Mouse (Mus musculus) right cerebral cortex, postnatal 14 days (tissue): ENCODE results near the gene Plekhg5.

Source experiments
- DNase-seq: peaks from one replicate; pipeline ENCODE4 v3.0.0; 2022

Plekhg5 gene

GRCm38 (mm10) chr4:152070494-152071396 lies 1.6 kb upstream of the Plekhg5 start:
- no peak for DNase-seq

- DNase-seq: no peak
These were observed 357 bp downstream of the Plekhg5 start for GRCm38 (mm10) chr4:152072655-152073054.

GRCm38 (mm10) chr4:152073715-152074114 lies 1.4 kb downstream of the Plekhg5 start:
- DNase-seq: no peak

DNA sequence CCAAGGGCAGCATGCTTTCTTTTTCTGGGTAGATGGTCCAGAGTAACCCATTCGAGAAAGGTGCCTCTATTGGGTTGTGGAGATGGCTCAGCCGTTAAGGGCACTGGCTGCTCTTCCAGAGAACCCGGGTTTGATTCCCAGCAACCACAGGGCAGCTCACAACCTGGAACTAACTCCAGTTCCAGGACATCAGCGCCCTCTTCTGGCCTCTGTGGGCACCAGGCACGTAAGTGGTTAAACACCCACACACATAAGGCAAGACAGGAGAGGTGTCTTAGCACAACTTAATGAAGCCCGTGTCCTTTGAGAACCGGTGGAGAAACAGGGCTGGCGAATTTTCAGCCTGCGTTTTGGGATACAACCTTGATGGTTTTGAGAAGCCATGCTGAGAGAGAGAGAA lies 2.2 kb downstream of the Plekhg5 start:
- no peak for DNase-seq

DNA sequence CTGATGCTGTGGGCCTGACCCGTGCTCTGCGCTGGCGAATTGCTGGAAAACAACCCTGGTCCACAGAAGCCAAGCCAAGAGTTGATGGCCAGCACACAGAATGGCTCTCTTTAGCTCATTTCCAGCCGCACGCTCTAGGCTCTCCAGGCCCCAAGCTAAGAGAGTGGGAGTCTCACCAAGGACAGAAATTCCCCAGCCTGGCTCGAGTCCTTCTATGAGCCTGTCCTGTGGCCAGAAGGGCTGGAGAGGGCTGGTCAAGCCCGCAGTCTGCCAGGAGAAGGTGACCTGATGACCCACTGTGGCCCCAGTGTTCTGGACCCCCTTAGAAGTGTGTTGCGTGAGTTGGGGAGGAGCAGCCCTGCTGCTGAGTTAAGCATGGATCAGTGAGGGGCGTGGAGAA lies 4.9 kb downstream of the Plekhg5 start:
- DNase-seq: no peak

DNA sequence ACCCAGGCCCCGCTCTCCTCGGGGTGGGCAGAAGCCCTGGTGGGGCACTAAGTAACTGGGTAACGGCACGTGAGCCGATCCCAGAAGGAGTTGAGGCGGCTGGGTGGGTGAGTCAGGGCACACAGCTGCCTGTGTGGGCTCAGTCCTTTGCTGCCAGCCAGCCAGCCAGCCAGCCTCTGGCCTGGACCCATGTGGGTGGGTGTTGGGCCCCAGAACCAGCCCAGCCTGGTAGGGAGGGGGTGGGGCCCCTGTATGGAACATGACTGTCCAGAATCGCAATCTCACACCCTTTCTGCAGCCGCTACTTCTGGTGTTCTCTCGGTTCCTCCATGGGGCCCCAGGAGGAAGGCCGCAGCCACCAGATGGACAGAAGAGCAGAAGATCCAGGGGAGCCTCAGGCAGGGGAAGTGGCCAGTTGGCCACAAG lies 5.8 kb downstream of the Plekhg5 start:
- DNase-seq: peak; percentile 44

GRCm38 (mm10) chr4:152079261-152079660 lies 7.0 kb downstream of the Plekhg5 start:
- DNase-seq: no peak

GRCm38 (mm10) chr4:152079931-152080330 lies 7.6 kb downstream of the Plekhg5 start:
- no peak for DNase-seq

DNA sequence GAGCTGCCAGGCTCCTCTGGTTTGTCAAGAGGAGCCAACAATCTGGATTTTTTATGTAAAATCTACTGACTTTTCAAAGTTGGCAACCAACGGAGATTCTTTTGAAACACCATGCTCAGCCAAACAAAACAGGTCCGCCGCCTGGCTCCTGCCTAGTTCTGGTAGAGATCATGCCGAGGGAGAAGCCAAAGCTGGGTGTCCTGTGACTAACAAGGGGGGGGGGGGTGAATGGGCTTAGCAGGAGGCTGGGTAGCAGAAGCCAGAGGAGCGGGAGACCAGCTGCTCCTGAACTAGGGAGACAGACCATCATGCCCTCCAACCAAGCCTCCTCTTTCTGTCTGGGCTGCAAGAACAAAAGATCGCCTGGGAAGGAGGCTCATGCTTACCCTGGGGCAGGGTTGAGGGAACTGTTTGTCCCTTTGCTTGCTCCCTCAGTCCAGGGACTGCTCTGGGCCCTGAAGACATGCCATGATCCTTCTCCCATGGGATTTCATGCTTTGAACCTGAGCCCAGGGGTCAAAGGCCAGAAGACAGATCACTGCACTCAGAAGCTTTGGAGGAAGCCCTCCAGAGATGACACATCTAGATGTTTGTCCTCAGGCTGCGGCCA lies 11.4 kb downstream of the Plekhg5 start:
- DNase-seq: no peak

DNA sequence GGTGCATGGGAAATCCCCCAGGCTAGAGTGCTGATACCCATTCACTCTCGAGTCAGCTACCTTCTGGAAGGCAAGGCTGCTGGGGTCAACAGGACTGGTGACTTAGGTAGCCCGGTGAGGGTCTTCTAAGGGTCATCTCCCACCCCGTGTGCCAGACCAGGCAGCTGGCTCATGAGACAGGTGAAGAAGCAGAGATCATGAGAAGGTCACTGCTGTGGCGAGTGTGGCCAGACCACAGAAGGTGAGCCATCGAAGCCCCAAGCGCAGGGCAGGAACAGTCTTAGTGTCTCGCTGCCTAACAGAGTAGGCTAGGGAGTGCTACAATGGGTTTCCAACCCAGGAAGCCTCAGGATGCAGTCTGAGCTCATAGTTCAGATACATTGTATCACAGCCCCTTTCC lies 12.3 kb downstream of the Plekhg5 start:
- DNase-seq: no peak

- peak; percentile 61 for DNase-seq
These were observed 14.4 kb downstream of the Plekhg5 start for GRCm38 (mm10) chr4:152086505-152087210.

DNA sequence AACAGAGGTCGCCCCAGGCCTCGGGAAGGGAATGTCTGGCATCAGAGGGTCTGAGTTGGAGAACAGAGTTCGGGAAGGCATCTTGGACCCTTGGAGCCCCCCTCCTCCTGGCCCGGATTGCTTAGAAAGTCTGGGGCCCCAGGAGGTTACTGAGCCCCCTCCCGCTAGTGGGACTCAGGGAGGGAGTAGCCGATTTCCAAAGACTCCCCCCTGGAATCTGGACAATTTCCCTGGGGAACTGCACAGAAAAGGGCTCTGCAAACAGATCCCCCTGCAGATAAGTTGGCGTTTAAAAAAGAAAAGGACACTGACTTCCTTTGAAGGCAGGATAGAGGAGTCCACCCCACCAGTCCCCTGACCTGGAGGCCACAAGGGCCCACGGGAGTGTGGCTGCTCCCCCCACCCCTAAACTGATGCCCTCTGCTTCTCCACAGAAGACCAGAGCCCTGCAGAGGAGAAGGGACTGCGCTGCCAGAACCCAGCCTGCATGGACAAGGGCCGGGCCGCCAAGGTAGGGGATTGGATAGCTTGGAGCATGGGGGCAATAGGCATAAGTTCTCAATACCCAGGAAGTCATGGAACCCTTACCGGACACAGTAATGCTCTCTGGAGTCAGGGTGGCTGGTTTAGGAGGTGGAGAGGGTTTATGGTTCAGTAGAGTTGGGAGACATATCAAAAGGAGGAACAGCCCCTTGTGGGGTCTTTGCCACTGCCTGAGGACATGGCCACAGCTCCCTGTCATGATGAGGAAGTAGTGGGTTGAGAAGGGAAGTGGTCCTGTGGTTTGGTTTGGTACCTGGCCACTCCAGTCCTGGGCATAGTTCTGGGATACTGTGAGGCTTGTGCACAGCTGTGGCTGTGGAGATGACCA lies 15.1 kb downstream of the Plekhg5 start:
- no peak for DNase-seq

DNA sequence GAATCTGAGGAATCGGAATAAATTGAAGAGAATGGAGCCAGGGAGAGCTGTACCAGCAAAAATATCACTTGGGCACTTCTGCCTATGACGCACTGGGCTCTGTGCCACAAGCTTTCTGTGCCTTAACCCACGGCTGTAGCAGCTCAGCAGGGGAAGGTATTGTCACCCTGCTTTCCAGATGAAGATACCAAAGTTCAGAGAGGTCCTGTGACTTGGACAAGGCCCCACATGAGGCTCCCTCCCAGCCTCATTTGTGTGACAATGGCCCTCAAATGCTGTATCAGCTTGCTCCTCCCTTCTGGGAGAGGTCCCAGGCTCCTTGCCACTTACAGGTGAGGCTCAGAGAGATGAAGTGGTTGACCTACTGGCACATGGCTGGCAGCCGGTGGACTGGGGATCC lies 15.8 kb downstream of the Plekhg5 start:
- peak; percentile 70 for DNase-seq

DNA sequence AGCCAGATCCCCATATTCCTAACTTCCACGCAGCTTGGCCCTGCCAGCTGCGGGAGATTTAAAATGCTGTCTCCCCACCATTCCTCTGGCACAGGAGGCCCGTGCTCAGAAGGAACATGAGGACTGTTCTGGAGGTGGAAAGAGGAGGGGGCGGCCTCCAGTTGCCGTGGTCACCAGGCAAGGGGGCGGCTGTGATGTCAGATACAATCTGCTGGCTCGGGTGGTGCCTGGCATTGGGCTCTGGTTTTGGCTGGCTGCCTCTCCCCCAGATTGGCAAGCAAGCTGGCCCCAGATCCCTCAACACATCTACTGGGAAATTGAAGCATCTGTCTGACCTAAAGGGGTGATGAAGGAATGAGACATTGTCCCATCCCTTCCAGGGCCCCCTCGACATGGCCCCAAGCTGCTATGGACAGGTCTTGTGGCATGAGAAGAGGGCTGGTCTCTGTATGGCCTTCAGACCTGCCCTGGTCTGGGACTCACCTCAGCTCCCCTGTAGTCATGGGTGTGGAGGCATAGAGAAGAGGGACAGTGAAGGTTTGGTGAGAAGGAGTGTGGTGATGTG lies 16.3 kb downstream of the Plekhg5 start:
- DNase-seq: peak; percentile 86

GRCm38 (mm10) chr4:152090191-152090590 lies 17.9 kb downstream of the Plekhg5 start:
- no peak for DNase-seq

DNA sequence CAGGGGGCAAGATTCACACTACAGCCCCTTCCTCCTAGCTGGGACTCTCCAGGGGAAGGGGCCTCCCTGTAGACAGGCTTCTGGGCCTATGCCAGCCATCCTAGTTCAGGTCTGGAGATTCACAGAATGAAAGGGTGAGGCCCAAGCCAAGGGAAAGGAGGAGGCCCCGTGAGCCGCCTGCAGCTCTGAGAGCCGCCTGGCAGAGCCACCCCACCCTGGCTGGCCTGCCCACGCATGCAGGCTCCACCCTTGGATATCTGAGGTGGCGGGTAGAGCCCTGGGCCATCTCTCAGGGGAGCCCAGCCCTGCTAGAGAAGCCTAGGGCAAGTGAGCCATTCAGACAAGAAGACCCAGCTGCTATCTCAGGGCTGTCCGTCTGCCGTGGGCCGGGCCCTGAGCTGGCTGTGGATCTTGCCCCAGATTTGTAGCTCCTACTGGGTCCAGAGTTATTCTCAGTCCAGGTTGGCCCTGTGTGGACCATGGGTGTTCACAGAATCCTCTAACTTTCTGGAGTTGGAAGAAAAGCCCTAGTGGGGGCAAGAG lies 20.5 kb downstream of the Plekhg5 start:
- DNase-seq: no peak

DNA sequence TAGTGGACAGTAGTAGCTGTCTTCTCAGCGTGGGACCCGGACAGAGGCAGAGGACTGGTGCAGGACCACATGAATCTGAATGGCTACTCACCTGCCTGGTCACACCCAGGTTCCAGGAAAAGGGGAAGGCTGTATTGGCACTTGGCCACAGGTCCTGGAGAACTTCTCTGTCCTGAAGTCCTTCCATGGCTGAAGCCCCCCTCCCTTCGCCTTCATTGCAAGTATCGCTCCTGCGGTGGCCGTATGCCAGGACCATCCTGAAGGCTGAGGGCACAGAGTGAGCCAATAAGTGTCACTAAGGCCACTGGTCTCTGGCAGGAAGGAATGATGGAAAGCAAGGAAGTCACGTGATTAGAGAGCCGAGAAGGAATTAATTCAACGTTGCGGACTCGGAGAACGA lies 21.9 kb downstream of the Plekhg5 start:
- DNase-seq: no peak

DNA sequence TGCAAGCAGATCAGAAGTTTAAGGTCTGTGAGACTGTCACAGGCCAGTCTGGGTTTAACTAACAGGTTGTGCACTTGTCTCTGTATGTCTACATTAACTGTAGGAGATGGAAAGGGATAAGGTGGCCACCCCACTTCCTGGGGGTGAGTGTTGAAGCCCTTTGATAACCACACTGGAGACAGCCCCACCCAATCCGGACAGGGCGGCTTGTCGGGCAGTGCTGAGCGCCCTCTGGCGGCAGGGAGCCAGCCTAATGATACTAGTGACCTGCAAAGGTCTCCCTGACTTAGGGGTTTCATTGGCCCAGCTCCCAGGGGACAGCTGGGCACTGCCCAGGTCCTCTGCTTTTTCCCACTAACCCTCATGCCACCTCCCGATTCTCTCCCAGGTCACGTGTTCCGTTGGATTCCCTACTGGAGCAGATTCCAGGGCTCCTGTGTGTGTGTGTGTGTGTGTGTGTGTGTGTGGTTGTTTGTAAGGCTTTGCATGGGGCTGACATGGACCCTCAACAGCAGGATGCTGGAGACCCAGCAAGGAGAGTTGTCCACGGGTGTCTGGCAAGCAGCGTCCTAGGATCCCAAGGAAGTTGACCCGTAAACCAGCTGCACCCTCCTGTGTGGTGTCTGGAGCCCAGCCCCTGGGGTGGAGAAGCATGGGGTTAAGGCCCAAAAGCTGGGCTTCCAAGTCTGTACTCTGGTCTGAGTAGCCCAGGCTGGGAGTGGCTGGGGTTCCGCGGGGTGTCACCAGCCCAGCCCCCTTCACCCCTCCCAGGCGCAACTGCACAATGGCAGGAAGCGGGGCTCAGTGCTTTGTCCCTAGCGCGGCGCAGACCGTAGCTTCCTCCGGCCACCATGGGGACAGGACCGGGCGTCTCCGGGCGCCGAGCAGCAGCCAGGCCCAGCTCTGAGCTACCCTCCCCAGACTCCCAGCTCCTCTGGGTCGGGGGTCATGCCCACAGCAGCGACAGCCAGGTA lies 23.9 kb downstream of the Plekhg5 start:
- peak; percentile 74 for DNase-seq

DNA sequence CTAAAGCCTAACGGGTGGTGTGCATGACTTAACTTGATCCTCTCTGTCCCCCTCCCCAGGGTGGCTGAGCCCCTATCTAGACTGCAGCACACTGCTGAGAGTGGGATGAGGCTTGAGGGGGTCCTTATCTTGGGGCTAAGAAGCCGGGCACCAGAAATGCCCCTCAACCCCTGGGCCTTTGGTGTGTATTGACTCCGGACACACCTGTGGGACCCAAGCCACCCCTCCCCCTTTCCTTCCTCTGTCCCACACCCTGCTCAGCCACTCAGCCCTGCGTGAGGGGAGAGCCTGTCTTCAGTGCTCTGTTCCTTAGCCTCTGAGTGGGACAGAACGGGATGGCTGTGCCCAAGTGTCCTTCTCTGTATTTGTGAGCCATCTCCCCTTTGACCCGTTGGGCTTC lies 24.6 kb downstream of the Plekhg5 start:
- no peak for DNase-seq

DNA sequence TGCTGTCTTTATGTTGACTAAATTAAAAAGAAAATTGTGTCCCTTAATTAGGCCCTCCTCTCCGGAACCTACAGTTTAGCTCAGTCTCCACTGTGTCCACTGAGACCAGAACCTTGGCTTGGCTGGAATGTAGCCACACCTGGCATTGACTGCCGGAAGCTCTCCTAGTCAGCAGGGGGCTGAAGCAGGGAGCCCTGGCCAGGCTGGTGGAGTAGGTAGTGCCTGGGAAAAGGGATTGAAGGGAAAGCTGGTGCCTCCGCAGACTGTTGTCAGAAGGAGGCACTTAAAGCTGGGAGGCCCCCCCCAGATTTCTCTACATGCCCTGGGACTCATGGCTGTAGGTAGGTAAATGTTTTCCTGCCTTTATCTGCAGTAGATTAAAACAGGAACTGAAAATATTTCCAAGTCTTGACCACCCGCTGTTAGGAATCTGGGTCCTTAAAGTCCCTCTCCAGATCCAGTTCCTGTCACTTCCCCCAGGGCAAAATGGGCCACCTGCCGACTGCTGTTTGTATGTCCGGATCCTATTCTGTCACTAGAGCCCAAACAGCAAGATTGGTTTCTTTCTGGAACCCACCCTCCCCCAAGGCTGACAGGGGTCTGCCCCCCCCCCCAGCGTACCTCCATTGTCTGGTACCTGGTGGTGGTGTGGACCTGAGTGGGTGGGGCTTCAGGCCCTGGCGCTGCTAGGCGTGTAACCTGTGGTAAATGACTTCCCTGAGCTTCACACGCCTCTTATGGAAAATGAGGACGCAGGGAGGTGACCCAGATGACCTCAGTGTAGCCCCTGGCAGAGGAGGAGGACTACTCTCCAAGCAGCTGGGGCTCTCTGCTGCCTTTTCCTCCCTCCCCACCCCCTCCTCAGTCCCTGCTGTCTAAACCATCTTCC lies 25.9 kb downstream of the Plekhg5 start:
- no peak for DNase-seq
